Mouse (Mus musculus) mesoderm, embryonic 11.5 days (tissue): ENCODE results near the gene Cd6.
A peak's percentile ranks its signal among the peaks of the same experiment; 100 is the strongest.

Experiments
- DNase-seq: peaks from one replicate; pipeline ENCODE4 v3.0.0-alpha.2; 2012; ENCODE audit warnings: low read depth, low spot score

Gene Cd6

GRCm38 (mm10) chr19:10801906-10802305, 28.0 kb downstream of the Cd6 start:
- no peak for DNase-seq

- DNase-seq, result no peak
Measured at GRCm38 (mm10) chr19:10801070-10801469, 28.8 kb downstream of the Cd6 start.

- DNase-seq, result no peak
Measured at GRCm38 (mm10) chr19:10799155-10799554, 30.7 kb downstream of the Cd6 start.

GRCm38 (mm10) chr19:10798576-10798975, 31.3 kb downstream of the Cd6 start:
- no peak for DNase-seq

DNA sequence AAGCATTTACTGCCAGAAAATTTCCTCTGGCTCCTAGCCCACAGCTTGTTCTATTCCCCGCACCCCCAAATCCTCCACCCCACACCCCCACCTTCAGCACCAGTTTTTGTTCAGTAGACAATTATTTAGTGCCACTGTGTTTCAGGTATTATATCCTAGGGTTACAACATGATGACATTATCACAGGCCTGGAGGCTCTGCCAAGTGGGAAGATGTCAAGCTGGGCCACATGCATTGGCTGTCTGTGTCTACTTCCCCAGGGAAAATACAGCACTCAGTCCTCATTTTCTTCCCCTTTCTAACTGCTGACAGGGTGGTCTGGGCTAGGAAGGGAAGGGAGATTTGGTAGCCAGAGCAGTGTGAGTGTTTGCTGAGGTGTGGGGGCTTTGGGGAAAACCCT, 34.9 kb downstream of the Cd6 start:
- DNase-seq, result no peak

DNA sequence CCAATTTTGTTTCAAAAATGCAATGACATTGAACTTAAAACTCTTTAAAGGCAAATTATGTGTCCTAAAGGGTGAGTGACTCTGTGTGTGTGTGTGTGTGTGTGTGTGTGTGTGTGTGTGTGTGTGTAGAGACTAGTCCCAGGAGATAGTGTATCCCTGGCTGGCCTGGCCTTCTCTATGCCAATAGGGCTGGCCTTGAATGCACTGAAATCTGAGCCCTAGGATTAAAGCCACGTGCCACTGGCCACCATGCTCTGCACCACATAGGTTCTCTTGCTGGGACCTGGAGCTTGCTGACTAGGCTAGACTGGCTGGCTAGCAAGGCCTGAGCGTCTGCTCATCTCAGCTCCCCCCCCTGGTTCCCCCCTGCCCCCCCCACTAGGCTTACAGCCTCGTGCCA, 36.8 kb downstream of the Cd6 start:
- no peak for DNase-seq

DNA sequence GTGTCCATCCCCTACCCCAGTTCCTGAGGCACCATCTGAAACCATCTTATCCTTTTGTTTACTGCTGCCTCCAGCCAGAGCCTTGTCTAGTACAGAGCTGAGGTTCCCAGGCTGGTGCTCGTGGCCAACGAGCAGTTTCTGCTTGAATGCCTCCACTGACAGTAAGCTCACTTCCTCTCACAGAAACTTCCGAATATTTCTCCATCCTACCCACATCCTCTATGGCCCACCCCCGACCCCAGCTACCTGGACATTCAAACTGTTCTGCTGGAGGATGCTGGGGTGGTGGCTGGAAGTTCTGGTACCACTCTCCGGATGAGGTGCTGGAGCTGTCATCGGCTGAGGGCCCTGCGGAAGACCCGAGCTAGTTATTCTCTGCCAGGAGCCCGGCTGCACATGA, 39.5 kb downstream of the Cd6 start:
- no peak for DNase-seq

- no peak for DNase-seq
Measured at GRCm38 (mm10) chr19:10788242-10788641, 41.6 kb downstream of the Cd6 start.

GRCm38 (mm10) chr19:10787406-10787805, 42.5 kb downstream of the Cd6 start:
- DNase-seq, result no peak

DNA sequence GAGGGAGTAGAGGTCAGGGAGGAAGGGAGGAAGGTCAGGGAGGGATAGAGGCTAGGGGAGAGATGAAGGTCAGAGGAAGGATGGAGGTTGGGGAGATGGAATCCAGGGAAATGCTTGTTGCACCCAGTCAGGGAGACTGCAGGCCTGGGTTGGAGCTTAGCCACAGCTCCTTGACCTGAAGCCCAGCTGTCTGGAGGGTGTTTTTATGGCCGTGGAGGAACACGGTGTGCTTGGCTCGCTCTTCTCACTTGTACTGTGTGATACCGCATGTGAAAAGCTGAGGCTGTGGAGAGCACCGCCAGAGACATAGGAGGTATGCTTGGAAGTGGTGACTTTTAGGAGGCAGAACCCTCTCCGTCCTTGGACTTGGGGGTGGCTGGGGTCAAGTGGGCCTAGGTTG, 43.1 kb downstream of the Cd6 start:
- no peak for DNase-seq

DNA sequence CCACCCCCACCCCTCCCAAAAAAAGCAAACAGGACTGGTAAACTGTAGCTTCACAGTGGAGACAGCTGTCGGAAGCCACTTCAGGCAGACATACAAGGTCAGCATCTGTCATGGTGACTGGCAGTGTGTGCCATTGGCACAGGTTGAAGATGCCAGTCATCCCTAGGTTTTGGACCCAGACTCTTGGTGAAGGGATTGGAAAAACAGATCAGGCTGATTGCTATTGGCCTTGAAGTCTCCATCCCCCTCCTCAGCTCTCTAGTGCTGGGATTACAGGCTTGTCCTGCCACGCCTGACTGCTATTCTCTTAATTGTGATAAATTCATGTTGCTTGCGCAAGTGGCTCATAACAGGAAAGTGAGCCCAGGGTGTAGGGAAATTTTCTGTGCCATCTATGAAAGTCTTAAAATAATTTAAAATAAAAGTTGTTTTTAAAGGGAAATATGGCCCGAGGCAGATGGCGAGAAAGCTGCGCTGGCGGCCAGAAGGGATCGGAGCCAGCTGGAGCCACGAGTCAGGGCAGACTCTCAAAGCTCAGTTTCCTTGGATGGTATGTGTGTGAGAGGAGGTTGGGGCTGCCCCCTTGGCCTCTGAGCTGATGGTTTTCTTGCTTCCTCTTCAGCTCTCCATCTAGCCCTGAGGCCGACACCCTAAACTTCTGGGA, 44.9 kb downstream of the Cd6 start:
- no peak for DNase-seq

- no peak for DNase-seq
Measured at GRCm38 (mm10) chr19:10784061-10784460, 45.8 kb downstream of the Cd6 start.

GRCm38 (mm10) chr19:10783168-10783567, 46.7 kb downstream of the Cd6 start:
- DNase-seq, result no peak

DNA sequence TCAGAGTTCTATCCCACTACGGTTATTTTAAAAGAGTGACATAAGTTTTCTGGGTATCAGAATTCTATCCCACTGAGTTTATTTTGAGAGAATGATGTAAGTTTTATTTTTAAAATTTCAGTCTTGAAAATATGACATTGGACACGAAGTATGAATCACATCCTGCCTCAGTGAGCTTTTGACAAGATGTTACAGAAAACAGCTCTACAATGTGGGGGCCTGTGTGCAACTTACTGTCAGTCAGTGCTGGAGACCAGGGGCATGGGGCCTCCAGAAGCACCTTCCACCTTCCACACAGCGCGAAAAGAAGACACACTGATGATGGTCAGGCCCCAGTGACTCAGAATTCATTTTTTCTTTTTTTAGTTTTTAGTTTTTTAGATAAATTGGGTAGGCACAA, 48.2 kb downstream of the Cd6 start:
- DNase-seq, result no peak

GRCm38 (mm10) chr19:10776906-10777305, 53.0 kb downstream of the Cd6 start:
- DNase-seq, result no peak

- no peak for DNase-seq
Measured at GRCm38 (mm10) chr19:10774141-10774540, 55.7 kb downstream of the Cd6 start.

GRCm38 (mm10) chr19:10773384-10773783, 56.5 kb downstream of the Cd6 start:
- DNase-seq, result no peak

- no peak for DNase-seq
Measured at GRCm38 (mm10) chr19:10772866-10773265, 57.0 kb downstream of the Cd6 start.

GRCm38 (mm10) chr19:10771995-10772394, 57.9 kb downstream of the Cd6 start:
- no peak for DNase-seq

DNA sequence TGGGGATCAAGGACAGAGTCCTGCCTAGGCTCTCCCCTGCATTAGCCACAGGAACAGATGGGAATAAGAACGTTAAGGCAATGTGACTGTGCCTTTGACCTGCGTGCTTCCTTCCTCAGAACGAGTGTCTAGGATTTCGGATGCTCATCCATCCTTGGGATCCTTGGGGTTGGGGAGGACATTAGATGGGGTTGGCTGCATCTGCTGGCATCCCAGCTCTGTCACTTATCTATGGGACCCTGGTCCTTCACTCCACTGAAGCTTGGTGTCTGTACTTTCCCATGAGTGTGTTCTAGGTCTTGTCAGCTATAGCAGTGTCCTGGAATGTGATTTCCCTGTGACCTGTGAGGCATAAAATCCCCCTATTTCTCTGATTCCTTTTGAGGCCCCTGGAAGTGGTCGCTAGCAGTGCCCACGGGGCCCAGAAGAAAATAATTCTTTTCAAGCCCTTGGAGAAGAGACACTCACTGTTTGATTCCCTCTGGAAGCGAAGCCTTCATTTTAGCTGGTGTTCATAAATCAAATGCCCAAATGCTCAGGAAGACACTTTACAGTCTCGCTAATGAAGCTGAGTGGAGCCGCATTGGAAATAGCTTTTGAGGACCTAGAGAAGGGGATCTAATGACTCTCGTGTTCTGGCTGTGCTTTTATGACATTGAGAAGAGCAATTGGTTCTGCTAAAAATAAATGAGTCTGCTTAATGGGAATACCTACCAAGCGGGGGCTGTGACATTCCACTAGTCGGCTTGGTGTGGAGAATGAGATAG, 60.2 kb downstream of the Cd6 start:
- peak; percentile 23 for DNase-seq

GRCm38 (mm10) chr19:10768694-10769428, 61.0 kb downstream of the Cd6 start:
- DNase-seq, result no peak

DNA sequence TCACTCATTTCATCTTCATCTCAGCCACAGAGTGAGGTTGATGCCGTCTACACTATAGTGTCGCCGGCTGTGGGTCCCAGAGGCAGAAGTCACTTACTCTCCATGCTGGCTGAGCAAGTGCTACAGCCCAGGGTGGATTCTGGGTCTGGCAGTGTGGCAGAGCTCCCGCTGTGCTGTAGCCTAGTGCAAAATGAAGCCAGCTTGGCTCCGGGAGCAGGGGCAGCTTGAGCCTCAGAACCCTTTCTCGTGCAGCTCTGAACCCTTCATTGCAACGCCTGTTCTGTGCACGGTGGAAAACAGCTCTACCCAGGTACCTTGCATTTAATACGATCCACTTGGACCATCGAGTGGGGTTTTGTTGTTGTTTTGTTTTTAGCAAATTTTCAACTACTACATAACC, 62.2 kb downstream of the Cd6 start:
- DNase-seq, result no peak
